Mouse (Mus musculus) ES-E14 (cell line): ENCODE data around the gene Mark2. TPM values are rescaled to one million over a fixed set of nuclear protein-coding genes. Genes with fewer than 3 reads are reported as not detected.

Experiments used
- DNase-seq: peaks from one replicate; pipeline ENCODE4 v3.0.0-alpha.2; 2013; ENCODE audit warnings: low read depth, low spot score
- H3K27ac ChIP-seq: 2 replicates; pipeline ENCODE4 v1.5.1; 2012; ENCODE audit warnings: low read depth, mild to moderate bottlenecking, low read length, moderate library complexity, mixed read lengths; ENCODE audit not compliant: poor library complexity, insufficient read depth, severe bottlenecking
- H3K36me3 ChIP-seq: 2 replicates; pipeline ENCODE4 v1.6.1; 2012; ENCODE audit warnings: mild to moderate bottlenecking, low read length, moderate library complexity, mixed read lengths; ENCODE audit not compliant: control insufficient read depth, poor library complexity, insufficient read depth, severe bottlenecking
- H3K4me1 ChIP-seq, 2 experiments: fragments of 150-350 bp in 1 of 2; sonication (generic) in 1 of 2; 2 replicates each; pipeline ENCODE4 v1.6.1; 2012; ENCODE audit warnings: low read length in 2 of 2, mild to moderate bottlenecking in 1 of 2, mixed read lengths in 1 of 2; ENCODE audit not compliant: control insufficient read depth in 2 of 2, insufficient read depth in 2 of 2, poor library complexity in 1 of 2
- H3K4me3 ChIP-seq, 2 experiments: fragments of 150-350 bp in 1 of 2; sonication (generic) in 1 of 2; 2 replicates each; pipeline ENCODE4 v1.5.1; 2012; ENCODE audit warnings: low read length in 2 of 2, low read depth in 1 of 2, mild to moderate bottlenecking in 1 of 2, mixed read lengths in 1 of 2; ENCODE audit not compliant: insufficient read depth in 1 of 2, poor library complexity in 1 of 2, severe bottlenecking in 1 of 2
- H3K9ac ChIP-seq: 2 replicates; pipeline ENCODE4 v1.6.1; 2012; ENCODE audit warnings: low read depth, mild to moderate bottlenecking, low read length, mixed read lengths; ENCODE audit not compliant: poor library complexity, insufficient read depth, severe bottlenecking
- H3K9me3 ChIP-seq: fragments of 150-350 bp; sonication (generic); 2 replicates; pipeline ENCODE4 v1.6.1; 2012; ENCODE audit warnings: low read depth, mild to moderate bottlenecking, low read length; ENCODE audit not compliant: control insufficient read depth, insufficient read depth
- CHD2 ChIP-seq: IDR thresholded peaks from 2 replicates; pipeline ENCODE4 v1.6.1; 2014; ENCODE audit warnings: mild to moderate bottlenecking, low read depth, low read length, inconsistent platforms
- HCFC1 ChIP-seq: IDR thresholded peaks from 2 replicates; pipeline ENCODE4 v1.6.1; 2012; ENCODE audit warnings: low read length, inconsistent platforms, borderline replicate concordance; ENCODE audit not compliant: insufficient read depth
- MAFK ChIP-seq: IDR thresholded peaks from 2 replicates; pipeline ENCODE4 v1.6.1; 2014; ENCODE audit warnings: mild to moderate bottlenecking, low read depth, low read length, inconsistent platforms; ENCODE audit not compliant: insufficient read depth
- ZC3H11A ChIP-seq: IDR thresholded peaks from 2 replicates; pipeline ENCODE4 v1.6.1; 2012; ENCODE audit warnings: low read depth, mild to moderate bottlenecking, inconsistent platforms, low read length, borderline replicate concordance
- ZNF384 ChIP-seq: IDR thresholded peaks from 2 replicates; pipeline ENCODE4 v1.6.1; 2012; ENCODE audit warnings: low read depth, low read length, inconsistent platforms
- in situ Hi-C, 2 experiments: fragments of 600-800 bp; cut with MboI; formaldehyde crosslinking; loops; one replicate each; pipeline ENCODE4 v1.15.1; 2025; ENCODE audit warnings: low sequenced_read_pairs in 2 of 2, inconsistent platforms in 1 of 2; ENCODE audit not compliant: unreplicated experiment in 2 of 2
- total RNA-seq: library from RNA; depleted of rRNA; stranded (reverse); fragments of 300-350 nt; gene quantifications from 2 replicates; pipeline ENCODE4 v1.2.3, GENCODE M21; 2012

The Mark2 gene
- total RNA-seq, 1 experiment: 44.0 TPM

GRCm38 (mm10) chr19:7261964-7262363, 79.7 kb downstream of the Mark2 start:
- no peak for DNase-seq
- Histone ChIP-seq H3K36me3 (no peaks in the 10 kb centered on the region), H3K27ac (peak overlapping the region; percentile 69), H3K4me3 (no peak overlapping the region), H3K9me3 (no peaks in the 10 kb centered on the region), H3K9ac (no peak overlapping the region; the same call in 1 of the 2 replicates), H3K4me1 (peaks cover 14 to 39% of the 10 kb centered on the region in 2 experiments)
- in situ Hi-C loops: no loop called here
- TF ChIP-seq HCFC1: no peak
- TF ChIP-seq ZNF384: no peak

GRCm38 (mm10) chr19:7261476-7261875, 80.2 kb downstream of the Mark2 start:
- H3K36me3 ChIP-seq: no peaks in the 10 kb centered on the region
- H3K9me3 ChIP-seq: no peaks in the 10 kb centered on the region
- H3K9ac ChIP-seq: no peak overlapping the region
- peak; percentile 80 for DNase-seq
- peak overlapping the region; percentile 81; the same call in 1 of the 2 replicates for H3K27ac ChIP-seq
- H3K4me1 ChIP-seq: peaks cover 11 to 37% of the 10 kb centered on the region in 2 experiments
- TF ChIP-seq MAFK (no peak), CHD2 (peak; percentile 70), HCFC1 (no peak), ZC3H11A (no peak), ZNF384 (no peak)
- in situ Hi-C loops: no loop called here
- no peak overlapping the region for H3K4me3 ChIP-seq

- Histone ChIP-seq H3K27ac (peak overlapping the region; percentile 59; the same call in 1 of the 2 replicates), H3K36me3 (no peaks in the 10 kb centered on the region), H3K4me1 (peaks cover 6 to 26% of the 10 kb centered on the region in 2 experiments; a peak in 3 of 4 replicates), H3K9me3 (no peaks in the 10 kb centered on the region), H3K4me3 (peak overlapping the region in 1 of 2 experiments; percentile 7; a peak in 1 of 4 replicates), H3K9ac (peak overlapping the region; percentile 69; the same call in 1 of the 2 replicates)
- in situ Hi-C loops: no loop called here
- DNase-seq: no peak
- TF ChIP-seq ZC3H11A: no peak
Observed at GRCm38 (mm10) chr19:7257881-7258280, 83.8 kb downstream of the Mark2 start.

- peak; percentile 67 for DNase-seq
- no peaks in the 10 kb centered on the region for H3K9me3 ChIP-seq
- H3K4me3 ChIP-seq: no peak overlapping the region
- H3K4me1 ChIP-seq: peaks cover 0 to 6% of the 10 kb centered on the region in 2 experiments; a peak in 2 of 4 replicates
- no peak overlapping the region for H3K27ac ChIP-seq
- in situ Hi-C loops: no loop called here
- no peak overlapping the region for H3K9ac ChIP-seq
- H3K36me3 ChIP-seq: no peaks in the 10 kb centered on the region
- TF ChIP-seq ZNF384: no peak
- TF ChIP-seq ZC3H11A: no peak
- TF ChIP-seq MAFK: no peak
- no peak for TF ChIP-seq HCFC1
- TF ChIP-seq CHD2: no peak
Observed at GRCm38 (mm10) chr19:7246021-7246420, 95.6 kb downstream of the Mark2 start.
